Mouse (Mus musculus) fibroblast of lung, adult 2 months (primary cell): ENCODE measurements around the gene Arhgef28.

Experiments used
- DNase-seq: peaks from one replicate; pipeline ENCODE4 v3.0.0-alpha.2; 2011; ENCODE audit warnings: low read depth

Arhgef28 gene

DNA sequence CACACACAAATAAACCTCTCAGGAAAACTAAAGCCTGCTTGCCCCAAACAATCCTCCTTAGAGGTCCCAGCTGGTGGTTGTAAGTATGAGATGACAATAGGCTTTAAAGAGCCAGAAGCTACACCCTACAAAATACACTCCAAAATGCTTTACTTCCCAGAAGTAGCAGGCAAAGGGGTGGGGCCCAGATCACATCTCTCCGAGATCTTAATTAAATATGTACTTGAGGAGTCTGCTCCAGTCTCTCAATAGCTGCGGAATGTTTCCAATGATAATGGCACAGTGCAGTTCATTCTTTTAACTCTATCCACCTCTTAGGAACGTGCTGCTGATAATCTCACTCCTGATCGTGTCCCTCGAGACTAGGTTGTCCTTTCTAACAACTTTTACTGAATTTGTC lies 240.2 kb downstream of the Arhgef28 start:
- no peak for DNase-seq

DNA sequence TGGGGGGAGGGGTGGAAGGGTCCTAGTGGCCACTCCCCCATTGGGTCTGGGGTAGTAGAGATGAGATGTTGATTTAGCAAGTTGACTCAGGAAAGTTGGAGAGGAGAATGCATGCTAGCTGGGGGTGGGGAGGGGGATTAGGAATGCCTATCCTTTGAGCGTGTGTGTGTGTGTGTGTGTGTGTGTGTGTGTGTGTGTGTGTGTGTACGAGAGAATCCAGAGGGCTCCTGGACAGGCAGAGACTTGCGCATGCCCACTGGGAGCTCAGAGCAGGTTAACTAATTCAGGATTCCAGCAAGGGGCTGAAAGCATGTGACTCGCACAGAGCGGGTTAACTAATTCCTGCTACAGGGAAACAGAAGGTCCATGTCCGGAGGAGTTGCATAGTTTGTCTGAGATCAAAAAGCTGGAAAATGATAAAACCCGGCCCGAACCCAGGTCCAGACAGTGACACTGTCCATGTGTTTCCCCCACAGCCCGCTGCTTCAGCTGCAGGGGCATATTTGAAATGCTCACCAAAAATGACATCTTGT lies 241.3 kb downstream of the Arhgef28 start:
- no peak for DNase-seq

DNA sequence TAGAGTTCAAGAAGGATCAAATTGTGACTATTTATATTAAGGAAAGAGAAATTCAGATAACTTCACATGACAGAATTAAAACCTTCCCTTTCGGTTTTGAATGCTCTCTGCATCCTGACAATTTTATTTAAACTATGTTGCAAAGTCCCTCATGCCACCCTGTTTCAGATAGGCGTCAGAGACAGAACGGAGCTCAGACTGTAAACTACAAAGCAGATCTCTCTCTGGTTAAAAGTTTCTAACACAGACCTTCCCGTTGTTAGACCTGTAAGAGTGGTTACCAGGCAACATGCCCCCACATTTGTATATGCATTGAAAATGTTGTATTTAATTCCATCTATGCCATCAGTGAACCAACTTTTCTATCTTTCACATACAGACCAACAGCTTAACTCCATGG lies 246.1 kb downstream of the Arhgef28 start:
- DNase-seq: no peak

DNA sequence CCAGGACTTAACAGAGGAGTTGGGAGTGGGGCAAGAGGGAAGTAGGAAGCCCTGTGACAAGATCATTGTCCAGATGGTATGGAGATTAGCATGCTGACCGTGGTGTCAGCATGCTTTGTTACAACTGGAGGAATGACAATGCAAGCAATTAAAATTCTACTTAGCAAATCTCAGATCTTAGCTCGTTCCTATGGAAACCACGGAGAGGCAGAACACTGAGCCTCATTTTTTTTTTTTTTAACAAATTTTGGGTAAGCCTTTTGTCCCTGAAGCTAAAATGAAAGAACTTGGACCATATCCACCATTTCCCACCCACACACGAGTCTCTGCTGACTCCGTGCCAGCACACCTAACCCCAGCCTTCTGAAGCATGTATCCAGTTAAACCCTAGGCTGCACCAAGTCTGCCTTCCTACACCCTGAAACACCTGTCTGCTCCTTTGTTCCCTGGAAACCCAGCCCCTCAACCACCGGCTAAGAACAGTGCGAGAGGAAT lies 246.8 kb downstream of the Arhgef28 start:
- no peak for DNase-seq

DNA sequence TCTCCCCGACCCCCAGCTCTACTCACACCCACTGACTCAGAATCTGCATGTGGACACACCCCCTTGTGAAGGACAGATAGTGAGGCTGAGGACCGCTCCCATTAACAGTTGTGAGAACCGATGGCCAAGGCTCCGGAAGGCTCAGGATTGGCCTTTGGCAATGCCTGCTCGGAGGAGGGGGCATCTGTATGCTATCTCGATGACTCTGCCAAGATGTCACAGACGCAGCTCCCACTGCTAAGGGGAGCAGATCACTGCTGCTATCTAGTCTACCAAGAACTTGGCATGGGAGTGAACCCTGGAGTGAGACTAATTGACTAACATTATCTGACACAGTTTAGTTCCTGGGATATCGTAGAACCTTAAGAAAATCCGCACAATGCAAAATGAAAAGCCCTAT lies 250.5 kb downstream of the Arhgef28 start:
- no peak for DNase-seq

DNA sequence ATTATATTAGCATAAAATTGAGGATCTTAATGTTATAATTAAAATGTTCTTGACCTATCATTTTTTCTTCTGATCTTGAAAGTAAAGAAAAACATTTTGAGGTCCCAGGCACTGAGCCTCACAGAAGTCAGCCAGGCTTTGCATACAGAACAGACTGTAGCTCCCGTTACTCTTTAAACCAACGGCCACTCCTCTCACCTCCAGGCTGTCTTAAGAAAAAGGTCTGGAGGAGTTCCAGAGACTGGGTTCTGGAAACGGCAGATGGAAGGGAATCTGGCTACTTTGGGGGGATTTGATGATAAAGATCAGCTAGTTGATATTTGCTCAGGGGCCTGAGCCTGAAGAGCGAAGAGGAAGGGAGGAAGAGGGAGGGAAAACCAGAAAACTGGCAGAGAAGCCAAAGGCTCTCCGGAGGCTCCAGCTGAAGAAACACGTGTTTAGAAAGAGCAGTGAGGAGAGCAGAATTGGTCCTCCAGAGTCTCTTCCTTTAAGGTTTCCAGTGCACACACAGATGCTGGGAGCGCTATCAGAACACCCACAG lies 251.2 kb downstream of the Arhgef28 start:
- no peak for DNase-seq

DNA sequence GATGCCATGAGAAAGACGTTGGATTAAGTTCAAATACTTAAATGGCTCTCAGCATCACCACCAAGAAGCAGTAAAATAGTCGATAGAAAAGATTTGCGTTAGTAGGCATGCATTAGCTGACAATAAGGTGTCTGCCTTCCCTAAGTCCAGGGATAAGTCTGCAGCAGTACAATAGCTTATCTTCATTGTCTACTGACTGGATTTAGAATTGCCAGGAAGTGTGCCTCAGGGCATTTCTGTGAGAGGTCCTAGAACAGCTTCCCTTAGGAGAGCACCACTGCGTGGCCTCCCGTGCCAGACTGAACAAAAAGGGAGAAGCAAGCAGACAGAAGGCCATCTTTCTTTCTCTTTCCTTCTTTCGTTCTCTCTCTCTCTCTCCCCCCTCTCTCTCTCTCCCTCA lies 252.2 kb downstream of the Arhgef28 start:
- DNase-seq: no peak

DNA sequence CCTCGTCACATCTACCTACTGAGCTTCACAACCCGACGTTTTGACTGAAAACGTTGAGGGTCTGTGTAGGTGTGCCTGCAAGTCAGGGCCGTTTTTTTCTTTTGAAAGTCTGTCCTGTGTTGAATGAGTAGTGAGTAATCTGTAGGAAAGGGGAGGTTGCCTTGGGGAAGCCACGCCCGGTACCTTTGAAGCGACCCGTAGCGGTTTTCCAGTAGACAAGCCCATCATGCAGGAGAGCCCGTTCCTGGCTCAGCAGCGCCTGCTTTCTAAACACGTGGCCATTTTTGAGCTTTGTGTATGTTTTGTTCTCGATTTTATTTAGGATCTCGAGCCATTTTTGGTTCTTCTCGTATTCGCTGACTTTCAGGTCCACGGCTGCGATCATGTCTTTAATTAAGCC lies 252.7 kb downstream of the Arhgef28 start:
- DNase-seq: no peak

DNA sequence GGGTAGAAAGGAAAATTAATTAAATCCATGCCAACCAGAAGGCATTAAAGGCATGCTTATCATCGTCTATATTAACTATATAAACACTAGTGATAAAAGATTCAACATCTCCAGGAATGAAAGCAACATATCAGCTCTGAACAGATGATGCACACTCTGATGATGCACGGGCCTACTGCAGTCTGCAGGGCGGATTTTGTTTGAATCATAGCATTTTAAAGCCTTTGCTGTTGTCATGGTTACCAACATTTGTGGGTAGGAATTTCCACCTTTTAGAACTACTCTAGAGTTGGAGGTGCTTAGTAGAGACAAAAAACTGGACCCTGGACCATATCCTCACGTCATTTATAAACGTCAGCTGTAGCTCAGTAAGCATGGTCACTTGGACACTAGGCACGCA lies 257.4 kb downstream of the Arhgef28 start:
- DNase-seq: no peak

DNA sequence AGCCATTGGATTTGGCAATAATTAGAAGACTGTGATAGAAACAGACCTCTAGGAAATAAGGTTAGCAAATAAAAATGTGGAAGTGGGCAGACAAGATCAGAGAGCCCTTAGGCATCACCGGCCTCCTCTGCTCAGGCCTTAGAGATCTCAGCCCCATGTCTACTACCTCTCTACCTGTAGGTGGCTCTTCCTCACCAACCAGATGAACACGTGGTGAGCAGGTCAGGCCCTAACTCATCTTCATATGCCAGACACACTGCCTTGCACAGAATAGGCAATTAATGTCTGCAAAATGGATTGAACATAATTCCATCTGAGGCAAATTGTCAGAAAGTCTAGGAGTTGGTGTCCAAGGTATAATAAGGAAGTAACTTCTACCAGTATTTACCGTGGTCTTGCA lies 258.6 kb downstream of the Arhgef28 start:
- DNase-seq: no peak

DNA sequence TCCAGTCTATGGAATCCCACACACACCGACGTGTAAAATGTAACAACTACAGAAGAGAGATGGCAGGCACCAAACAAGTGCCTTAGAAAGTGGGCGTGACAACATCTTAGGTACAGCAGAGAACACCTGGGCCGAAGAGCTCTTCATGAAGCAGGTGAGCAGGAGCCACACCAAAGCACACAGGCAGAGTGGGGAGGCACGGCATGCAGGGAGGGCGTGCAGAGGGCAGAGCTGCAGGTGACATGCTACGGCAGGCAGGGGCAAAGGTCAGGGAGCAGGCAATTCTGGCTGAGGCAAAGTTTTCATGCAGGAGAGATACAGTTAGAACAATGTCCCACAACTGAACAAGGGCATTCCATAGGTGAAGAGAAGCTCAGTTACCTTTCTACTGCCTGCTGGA lies 259.8 kb downstream of the Arhgef28 start:
- no peak for DNase-seq

DNA sequence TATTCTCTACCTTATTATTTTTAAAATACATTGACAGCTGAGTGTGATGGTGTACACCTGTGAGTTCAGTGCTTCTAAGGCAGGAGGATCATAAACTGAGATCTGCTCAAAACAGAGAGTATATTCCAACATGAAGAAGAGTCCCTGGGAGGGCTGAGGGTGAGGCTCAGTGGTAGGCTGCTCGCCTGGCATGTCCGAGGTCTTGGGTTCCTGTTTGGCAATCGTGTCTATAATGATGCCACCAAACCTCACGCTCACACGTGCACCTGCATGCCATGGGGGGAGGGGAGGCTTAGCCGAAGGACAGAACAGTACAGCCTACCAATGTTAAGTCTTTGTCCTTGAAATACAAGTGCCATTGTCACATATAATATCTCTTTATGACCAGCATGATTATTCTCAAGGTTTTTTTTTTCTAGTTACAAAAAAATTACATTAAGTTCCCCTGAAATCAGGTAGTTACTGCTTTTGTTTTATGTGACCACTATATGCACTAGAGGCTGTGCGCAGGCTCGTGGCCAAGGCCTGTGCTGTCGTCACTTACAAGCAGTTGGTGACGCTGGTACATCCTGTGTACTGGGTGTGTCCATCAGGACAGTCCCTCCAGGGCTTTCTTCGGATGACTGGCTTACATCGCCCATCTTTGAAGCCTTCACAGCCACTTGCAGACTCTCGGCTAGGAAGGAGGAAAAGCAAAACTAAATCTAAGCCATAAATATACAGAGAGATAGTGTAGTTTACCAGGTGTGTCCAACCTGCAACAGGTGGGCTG lies 264.1 kb downstream of the Arhgef28 start:
- no peak for DNase-seq

DNA sequence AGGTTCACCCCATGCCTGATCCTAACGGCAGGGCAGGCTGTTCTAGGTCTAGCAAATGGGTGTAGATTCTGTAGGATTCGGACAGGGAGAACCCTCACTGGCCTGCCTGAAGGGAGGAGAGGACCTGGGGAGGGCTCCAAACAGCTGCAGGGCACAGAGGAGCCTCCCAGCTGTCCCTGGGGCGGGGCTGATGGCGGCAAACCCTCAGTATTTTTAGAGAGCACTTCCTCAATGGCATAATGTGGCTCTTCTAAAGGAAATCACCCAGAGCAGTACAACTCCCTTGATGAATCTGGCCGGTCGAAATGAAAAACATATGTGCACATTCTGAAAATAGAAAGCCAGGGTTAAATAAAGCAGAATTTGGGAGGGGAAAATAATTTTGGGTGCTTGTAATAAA lies 265.1 kb downstream of the Arhgef28 start:
- no peak for DNase-seq

DNA sequence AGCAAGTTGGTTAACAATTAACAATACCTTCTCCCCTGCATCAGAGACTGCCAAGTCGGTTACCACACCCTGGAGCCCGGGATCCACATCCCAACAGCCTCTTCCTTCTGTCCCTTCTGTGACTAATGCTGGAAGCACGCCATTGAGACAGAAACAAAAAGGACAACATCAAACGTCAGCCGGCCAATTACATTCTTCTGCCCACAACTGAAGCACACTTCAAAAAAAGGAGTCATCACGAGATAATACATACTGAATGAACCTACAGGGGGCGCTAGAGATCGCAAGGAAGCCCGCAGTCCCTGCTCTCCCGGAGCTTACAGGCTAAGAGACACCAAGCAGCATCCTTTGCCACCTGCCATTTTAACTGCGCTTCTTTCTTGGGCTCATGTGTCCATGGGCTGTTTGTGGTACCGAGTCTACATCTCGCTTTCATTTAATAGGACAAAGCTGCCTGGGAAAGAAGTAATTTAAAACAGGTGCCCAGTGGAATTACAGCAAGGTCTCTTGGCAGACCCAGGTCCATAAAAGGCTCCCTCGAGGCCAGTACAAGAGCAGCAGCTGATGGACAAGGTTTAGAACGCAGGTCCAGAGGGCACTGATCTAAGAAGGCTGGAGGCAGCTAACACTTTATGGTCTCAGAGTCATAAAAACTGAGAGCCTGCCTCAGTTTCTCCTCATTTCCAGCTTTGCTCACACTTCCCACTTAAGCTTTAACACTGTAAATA lies 266.6 kb downstream of the Arhgef28 start:
- DNase-seq: no peak

DNA sequence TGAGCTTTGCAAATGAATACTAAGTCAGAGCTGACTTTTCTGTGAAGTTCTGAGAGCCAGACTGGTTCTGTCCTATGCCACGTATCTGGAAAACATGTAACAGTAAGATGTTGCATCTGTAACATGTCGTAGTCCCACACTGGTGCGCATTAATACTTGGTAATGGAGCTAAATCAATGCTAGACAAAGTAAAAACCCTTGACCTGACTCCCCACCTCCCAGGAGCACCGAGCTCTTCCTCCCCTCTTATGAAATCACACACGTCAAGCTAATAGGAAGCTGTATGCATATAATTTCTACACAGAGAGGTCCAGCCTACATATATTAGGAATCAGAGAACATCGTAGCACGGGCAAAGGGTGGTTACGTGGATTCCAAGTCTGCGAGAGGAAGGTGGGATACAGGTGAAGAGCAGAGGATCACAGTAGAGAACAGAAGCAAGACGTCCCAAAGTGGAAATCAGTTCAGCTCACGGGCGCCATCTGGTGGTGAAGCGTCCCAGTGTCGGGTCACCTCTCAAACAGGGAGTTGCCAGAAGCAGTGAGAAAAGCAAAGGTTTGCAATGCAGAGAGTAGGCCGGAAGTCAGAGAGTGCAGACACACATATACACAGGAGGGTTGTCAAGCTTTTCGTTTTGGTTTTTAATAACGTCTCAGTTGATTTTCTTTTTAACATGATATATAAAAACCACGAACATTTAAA lies 267.5 kb downstream of the Arhgef28 start:
- no peak for DNase-seq

DNA sequence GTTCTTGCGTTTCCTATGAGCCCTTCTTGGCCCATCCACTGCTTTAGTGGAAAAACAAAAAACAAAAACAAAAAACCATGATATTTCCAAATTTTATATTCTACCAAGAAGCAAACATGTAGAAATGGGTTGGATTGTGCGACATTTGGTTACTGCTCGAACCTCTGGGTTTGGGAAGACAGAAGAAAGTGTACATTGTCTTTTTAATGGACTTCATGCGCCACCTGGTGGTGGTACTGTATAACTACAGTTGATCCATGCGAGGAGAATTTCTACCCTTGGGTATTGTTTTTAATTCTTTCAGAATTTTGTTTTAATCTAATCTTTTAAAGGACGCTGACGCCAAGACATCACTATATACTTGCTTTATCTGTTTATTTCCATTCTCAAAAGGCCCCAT lies 268.3 kb downstream of the Arhgef28 start:
- no peak for DNase-seq

DNA sequence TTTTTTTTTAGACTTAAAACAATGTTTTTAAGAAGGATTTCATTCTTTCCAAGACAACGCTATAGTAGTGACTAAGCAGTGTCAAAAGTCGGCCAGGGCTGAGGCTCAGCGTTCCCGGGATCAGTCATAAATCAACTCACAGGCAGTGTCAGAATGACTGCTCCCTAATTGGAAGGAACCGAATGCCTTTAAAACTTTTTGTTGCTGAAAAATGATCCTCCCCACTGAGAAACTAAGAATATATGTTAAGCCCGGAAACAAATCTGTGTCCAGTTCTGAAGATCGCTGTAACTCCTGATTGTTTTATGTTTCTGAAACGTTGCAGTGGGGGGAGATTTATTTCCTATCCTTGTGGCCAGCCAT lies 278.1 kb downstream of the Arhgef28 start:
- DNase-seq: no peak

DNA sequence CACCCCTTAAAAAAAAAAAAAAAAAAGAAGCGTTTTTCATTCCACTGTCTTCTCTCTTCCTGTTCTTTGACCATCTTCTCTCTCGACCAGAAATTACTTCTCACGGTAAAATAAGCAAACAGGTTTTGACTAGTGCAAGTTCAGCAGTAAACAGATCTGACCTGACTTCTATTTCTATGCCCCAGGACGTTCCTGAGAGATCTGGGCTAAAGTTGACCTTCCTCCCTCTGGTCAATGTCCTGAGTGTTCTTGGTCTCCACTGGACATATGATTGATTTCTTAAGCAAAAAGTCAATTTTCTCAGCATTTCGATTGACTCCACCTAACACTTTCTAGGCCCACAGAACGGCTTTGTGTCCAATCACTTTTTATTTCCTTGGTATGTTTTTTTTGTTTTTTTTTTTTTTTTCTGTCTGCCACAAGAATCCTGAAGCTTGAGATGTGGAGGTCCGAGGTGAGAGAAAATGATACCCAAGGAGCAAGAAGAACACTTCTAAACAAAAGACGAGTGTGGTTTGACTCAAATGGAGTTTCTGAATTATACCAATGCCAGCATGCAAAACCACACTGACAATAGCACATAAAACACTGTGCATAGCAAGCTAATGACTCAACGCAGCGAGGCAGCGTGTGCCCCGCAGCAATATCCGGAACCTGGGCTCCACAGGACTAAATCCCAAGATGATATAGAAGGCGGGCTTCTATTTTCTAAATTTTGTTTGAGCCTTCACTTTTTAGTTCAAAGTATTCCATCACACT lies 278.7 kb downstream of the Arhgef28 start:
- no peak for DNase-seq

DNA sequence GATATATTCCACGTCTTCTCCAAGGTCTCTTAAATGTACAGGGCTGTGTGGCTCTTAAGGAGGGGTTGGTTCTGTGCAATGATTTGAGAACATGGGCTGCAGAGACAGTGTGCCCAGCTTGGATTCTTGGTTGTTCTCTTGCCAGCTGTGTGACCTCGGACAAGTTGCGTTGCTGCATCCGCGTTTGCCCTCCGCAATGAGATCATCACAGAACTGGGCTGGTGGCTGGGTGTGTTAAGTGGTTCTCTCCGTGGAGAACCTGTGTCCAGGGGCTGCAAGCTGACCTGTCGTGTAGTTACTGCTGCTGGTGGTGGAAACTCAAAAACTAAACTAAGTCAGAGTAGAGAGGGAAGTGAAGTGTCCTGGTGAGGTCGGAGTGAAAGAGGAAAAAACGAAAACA lies 279.9 kb downstream of the Arhgef28 start:
- no peak for DNase-seq

DNA sequence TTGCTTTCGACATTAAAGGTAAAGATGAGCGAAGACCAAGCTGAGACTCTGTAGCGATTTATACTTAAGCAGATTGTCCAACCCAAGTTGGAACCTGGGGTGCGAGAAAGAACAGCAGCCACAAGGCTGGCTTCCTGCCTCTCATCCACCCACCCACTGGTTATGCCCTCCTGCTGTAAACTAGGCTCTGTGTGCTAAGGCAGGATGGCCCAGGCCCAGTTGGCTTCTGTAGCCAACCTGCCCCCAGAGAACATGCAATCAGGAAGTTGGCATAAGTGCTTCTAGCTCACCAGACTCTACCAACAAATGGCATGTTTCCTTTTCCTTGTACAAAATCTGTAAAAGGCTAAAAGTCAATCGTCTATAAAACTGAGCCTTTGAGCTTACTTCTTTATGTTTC lies 283.2 kb downstream of the Arhgef28 start:
- no peak for DNase-seq

DNA sequence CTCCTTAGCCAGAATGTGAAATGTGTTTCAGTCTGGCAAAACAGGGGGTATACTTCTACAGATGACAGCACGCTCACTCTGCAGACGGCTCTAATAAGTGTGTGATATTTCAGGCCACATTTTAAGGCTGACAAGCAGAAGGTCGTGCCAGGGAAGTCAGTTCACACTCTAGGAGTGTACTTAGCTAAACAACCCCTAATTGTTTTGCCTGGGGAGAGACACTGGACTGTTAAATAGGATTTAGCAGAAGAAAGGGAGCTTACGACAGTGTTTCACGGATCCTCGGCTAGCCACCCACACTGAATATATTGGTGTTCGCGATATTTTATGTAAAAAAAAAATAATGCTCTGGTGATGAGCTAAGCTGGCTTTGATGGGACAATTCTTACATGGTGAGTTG lies 286.6 kb downstream of the Arhgef28 start:
- no peak for DNase-seq
